Mouse (Mus musculus): ENCODE data around the gene Slf2.

DNA sequence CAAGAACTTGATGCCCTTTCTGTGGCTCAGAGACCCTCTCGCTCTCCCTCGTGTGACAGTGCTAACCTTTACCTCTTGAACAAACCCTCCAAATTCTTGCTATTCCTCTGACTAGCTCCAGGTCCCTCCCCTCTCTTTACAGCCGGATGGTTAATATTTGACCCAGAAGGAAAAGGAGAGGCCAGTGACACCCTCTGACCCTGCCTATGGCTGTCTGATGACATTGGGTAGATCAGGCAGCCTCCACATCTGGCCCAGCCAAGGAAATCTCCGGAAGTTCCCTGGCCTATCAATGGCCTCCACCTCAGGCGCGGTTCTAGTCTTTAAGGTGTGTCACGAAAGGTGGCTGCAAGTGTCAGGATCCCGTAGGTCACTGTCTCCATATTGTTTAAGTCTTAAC is 60.1 kb downstream of the Slf2 start:
- no peak for TF ChIP-seq CTCF (IDR thresholded peaks at IDR 0.05; ENCODE audit: low read depth, low read length)
- TF ChIP-seq POLR2A (IDR thresholded peaks at IDR 0.05; ENCODE audit: insufficient read depth, low read length): no peak
